Mouse (Mus musculus) stomach, postnatal 0 days (tissue): ENCODE measurements around the gene Creb1.
A peak's percentile ranks its signal among the peaks of the same experiment; 100 is the strongest.

ENCODE experiments used
- CTCF ChIP-seq: IDR thresholded peaks from 2 replicates; pipeline ENCODE4 v1.5.1; 2016; ENCODE audit warnings: antibody characterized with exemption, low read depth, mild to moderate bottlenecking, moderate library complexity
- EP300 ChIP-seq: optimal IDR thresholded peaks from 2 replicates; pipeline ENCODE3; 2016; ENCODE audit warnings: antibody characterized with exemption

GRCm38 (mm10) chr1:64617715-64617984, 85.2 kb downstream of the Creb1 start:
- peak; percentile 94 for TF ChIP-seq CTCF
- TF ChIP-seq EP300: no peak
